Mouse (Mus musculus) kidney, adult 8-10 months (tissue): Measurements from ENCODE around the gene Ccdc93.

Experiments used
- DNase-seq, 2 experiments: peaks; one replicate each; pipeline ENCODE4 v3.0.0; 2022

Ccdc93 gene

DNA sequence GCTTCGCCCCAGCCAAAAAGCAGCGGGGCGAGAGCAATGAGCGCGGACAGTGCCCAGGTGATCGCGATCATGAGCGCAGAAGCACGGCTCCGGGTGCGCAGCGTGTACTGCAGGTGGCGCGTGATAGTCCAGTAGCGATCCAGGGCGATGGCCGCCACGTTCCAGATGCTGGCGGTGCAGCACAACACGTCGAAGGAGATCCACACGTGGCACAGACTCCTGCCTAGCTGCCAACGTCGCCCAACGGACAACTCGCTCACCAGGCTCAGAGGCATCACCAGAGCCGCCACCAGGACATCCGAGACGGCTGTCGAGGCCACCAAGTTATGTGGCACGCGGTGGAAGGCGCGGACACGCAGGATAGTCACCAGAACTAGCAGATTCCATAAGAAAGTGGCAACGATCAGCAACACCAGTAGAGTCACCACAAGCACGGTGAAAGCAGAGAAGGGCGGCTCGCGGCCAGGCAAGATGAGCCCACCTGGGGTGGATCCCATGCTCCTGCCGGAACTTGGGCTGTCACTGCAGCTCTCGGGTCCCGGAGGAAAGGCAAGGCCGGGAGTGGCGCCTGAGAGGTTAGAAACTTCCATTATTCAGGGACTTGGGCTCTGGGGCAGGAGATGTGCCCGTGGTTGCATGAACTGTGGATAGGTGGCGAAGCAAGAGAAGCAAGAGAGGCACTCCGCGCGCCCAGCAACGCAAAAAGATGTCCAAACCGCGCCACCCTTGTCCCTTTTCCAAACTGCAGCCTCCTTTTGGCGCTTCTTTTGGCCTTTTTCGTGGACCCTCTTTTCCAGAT lies 97.0 kb downstream of the Ccdc93 start:
- no peak for DNase-seq

DNA sequence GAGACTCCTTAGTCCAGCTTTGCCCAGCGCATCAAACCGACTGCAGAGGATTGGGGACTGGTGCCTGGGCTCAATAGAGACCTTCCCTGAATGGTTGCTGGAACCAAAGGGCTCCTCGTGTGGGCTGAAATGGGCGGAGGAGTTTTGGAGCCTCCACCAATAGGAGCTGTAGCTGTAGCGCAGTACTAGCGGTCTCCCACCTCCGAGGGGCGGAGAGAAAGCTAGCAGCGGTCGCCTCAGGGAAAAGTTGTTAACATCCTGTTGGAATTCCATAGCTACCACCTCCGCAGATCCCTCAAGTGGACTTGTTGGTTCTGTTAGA lies 97.5 kb downstream of the Ccdc93 start, which contains the start of gene Htr5b:
TSS of gene Htr5b (minus strand) at position 67 of the 322 bp plus-strand sequence.
- no peak for DNase-seq

DNA sequence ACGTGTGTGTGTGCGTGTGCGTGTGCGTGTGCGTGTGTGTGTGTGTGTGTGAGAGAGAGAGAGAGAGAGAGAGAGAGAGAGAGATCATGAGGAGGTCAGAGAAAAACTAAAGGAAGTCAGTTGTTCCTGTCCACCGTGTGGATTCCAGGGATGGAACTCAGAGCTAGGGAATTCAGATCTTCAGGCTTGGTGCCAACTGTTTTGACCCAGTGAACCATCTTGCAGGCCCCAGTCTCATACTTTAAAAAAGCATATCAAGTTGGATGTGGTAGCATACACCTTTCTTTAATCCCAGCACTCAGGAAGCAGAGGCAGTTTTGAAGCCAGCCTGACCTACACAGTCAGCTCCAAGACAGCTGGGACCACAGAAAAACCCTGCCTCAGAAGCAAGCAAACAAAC lies 98.4 kb downstream of the Ccdc93 start:
- DNase-seq: no peak

DNA sequence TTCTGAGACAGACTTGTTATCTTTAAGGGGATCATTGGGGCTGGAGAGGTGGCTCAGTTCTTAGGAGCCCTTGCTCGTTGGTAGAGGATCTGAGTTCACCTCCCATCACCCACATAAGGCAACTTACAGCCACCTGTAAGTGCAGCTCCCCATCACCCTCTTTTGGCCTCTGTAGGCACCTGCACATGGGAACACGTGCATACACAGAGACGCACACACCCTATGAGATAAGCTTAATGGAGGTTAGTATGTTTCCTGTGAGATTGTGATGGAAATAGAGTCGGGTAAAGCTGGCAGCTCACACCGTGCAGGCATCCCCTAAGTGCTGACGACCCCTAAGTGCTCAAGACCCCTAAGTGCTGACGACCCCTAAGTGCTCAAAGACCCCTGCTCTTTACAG lies 100.6 kb downstream of the Ccdc93 start:
- DNase-seq: no peak

DNA sequence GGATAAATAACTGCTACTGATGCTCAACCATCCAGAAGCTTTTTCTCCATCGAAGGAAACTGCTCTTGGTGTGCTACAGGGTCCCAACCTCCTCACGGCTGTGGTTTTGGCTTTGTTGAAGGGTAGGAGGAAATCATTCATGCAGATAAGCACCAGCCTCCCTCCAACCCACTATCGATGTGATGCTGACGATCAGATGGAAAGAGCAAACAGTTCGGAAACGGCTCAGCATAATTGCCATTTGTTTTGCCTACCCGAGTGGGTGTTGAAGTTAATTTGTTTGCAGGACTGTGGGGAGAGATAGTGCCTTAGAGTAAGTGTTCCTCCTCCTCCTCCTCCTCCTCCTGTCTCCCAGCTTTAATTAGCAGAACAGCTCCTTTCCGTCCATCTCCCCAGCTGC lies 109.5 kb downstream of the Ccdc93 start:
- DNase-seq: no peak

DNA sequence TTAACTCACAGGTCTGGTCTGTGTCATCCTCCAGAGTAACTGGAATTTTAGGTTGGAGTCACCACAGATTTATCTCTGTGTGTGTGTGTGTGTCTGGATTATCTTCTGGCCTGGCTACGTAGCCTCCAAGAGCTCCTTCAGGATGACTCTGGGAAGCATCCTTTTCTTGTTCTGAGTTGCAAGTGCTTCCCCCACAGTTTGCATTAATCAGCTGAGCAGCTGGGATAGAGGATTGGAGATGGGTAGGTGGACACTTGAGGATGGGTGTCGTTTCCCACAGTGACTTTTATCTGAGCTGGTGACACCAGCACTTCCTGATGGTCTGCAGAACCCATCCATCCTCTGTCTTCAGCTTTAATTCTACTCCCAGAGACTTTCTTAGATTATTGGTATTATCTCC lies 116.0 kb downstream of the Ccdc93 start:
- no peak for DNase-seq

DNA sequence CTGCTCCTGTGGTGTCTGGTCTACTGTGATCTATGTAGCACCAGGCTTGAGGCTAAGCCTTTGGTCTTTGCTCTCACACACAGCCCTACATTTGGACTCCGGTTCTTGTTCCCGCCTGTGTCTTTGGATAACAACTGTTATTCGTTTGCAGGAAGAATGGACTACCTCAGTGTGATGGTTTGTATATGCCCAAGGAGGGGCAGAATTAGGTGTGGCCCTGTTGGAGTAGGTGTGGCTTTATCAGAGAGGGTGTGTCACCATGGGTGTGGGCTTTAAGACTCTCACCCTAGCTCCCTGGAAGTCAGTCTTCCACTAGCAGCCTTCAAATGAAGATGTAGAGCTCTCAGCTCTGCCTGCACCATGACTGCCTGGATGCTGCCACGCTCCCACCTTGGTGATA lies 117.8 kb downstream of the Ccdc93 start:
- no peak for DNase-seq

DNA sequence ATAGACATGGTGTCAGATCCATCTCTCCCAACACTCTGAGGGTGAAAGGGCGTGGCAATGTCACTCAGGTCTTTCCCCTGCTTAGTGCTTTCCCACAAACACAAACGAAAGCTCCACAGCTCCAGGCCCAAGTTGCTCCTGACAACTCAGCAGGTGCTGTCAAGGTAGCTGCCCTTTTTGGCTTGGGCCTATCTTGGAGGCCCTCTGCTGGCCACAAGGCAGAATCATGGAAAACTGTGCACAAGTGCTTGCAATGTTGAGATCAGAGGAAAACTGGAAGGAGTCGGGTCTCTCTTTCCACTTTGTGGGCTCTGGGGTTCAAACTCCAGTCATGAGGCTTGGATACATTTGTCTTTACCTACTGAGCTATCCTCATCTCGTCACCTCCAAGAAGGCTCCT lies 118.6 kb downstream of the Ccdc93 start:
- DNase-seq: peak in 1 of 2 experiments; percentile 14

DNA sequence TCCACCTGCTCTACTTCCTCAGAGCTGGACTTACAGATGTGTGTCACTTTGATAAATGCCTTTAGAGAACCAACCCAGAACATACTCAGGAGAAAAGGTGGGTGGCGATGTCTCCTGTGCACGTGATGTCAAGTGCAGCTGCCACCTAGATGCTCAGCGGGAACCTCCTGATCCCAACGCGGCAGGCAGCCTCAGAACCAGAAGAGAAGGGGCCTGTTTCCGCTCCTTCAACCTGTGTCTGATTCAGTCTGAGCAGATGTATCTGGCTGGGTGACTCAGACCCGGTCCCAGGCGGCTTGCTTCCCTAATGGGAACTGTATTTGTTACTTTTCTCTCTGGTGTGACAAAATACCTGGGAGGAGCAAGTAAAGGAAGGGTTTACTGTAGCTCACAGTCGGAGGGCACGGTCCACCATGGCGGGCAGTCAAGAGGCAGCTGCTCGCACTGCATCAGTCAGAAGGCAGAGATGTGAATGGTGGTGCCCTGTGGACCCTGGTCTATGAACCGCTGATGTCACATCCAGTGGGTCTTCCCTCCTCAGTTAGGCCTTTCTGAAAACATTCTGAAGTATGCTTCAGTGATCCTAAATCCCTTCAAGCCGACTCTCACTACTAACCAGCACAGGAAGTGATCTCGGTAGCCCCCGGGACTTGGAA lies 120.1 kb downstream of the Ccdc93 start:
- no peak for DNase-seq

DNA sequence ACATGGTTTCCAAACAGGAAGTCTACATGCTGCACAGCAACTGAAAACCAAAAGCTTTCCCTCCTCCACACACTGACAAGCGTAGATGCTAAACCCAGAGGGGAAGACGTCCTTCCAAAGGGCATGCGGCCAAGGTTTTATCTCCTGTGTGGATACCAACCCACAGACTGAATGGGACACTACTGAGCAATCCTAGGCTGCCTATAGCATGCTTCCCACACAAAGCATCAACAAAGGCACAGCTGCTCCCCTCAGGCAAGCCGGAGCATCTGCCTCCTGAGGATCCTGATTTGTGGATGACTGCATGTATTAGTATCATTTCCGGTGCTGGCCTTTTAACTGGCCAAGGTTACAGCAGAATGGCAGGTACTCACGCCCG lies 120.6 kb downstream of the Ccdc93 start:
- DNase-seq: no peak
